Mouse (Mus musculus): ENCODE results near the gene Hp. TPM values are rescaled to one million over a fixed set of nuclear protein-coding genes. Genes with fewer than 3 reads are reported as not detected.

The Hp gene
- polyA plus RNA-seq, 1 experiment, result 26.3 TPM

- H3K27me3 ChIP-seq (replicated peaks), result peaks cover 3% of the 10 kb centered on the region
- peaks cover 62% of the 10 kb centered on the region for H3K36me3 ChIP-seq (replicated peaks; ENCODE audit: low read length)
- H3K4me3 ChIP-seq (replicated peaks), result no peak overlapping the region
- TF ChIP-seq FLI1 (IDR thresholded peaks at IDR 0.05; ENCODE audit: low read length) (no peak), GATA1 (IDR thresholded peaks at IDR 0.05; ENCODE audit: borderline replicate concordance, low read length) (no peak)
- H3K4me1 ChIP-seq, result peaks cover 8% of the 10 kb centered on the region; the same call in 1 of the 2 replicates
- H3K9me3 ChIP-seq, result no peaks in the 10 kb centered on the region
Measured at GRCm38 (mm10) chr8:109593117-109593788, 14.3 kb upstream of the Hp start.

- Histone ChIP-seq H3K27me3 (replicated peaks) (peaks cover 9% of the 10 kb centered on the region), H3K4me3 (replicated peaks) (no peak overlapping the region), H3K4me1 (peaks cover 8% of the 10 kb centered on the region; the same call in 1 of the 2 replicates), H3K36me3 (replicated peaks; ENCODE audit: low read length) (peaks cover 59% of the 10 kb centered on the region), H3K9me3 (no peaks in the 10 kb centered on the region)
- no peak for TF ChIP-seq FLI1 (IDR thresholded peaks at IDR 0.05; ENCODE audit: low read length)
- TF ChIP-seq GATA1 (IDR thresholded peaks at IDR 0.05; ENCODE audit: borderline replicate concordance, low read length), result no peak
Measured at GRCm38 (mm10) chr8:109592164-109592563, 13.2 kb upstream of the Hp start.

GRCm38 (mm10) chr8:109591367-109591766, 12.4 kb upstream of the Hp start:
- Histone ChIP-seq H3K27me3 (replicated peaks) (peaks cover 13% of the 10 kb centered on the region), H3K9me3 (no peaks in the 10 kb centered on the region), H3K4me1 (peaks cover 7% of the 10 kb centered on the region; the same call in 1 of the 2 replicates), H3K36me3 (replicated peaks; ENCODE audit: low read length) (peaks cover 51% of the 10 kb centered on the region), H3K4me3 (replicated peaks) (no peak overlapping the region)
- TF ChIP-seq FLI1 (IDR thresholded peaks at IDR 0.05; ENCODE audit: low read length), result no peak
- TF ChIP-seq GATA1 (IDR thresholded peaks at IDR 0.05; ENCODE audit: borderline replicate concordance, low read length), result no peak

- TF ChIP-seq FLI1 (IDR thresholded peaks at IDR 0.05; ENCODE audit: low read length) (no peak), GATA1 (IDR thresholded peaks at IDR 0.05; ENCODE audit: borderline replicate concordance, low read length) (no peak)
- Histone ChIP-seq H3K9me3 (no peaks in the 10 kb centered on the region), H3K27me3 (replicated peaks) (peaks cover 13% of the 10 kb centered on the region), H3K4me1 (peaks cover 6% of the 10 kb centered on the region), H3K4me3 (replicated peaks) (no peak overlapping the region), H3K36me3 (replicated peaks; ENCODE audit: low read length) (peaks cover 47% of the 10 kb centered on the region)
Measured at GRCm38 (mm10) chr8:109590901-109591300, 11.9 kb upstream of the Hp start.

- peaks cover 20% of the 10 kb centered on the region for H3K9me3 ChIP-seq
- H3K27me3 ChIP-seq (replicated peaks), result peaks cover 18% of the 10 kb centered on the region
- H3K4me3 ChIP-seq (replicated peaks), result no peak overlapping the region
- H3K36me3 ChIP-seq (replicated peaks; ENCODE audit: low read length), result peaks cover 8% of the 10 kb centered on the region
- H3K4me1 ChIP-seq, result peaks cover 10% of the 10 kb centered on the region
- TF ChIP-seq FLI1 (IDR thresholded peaks at IDR 0.05; ENCODE audit: low read length) (no peak), GATA1 (IDR thresholded peaks at IDR 0.05; ENCODE audit: borderline replicate concordance, low read length) (no peak)
Measured at GRCm38 (mm10) chr8:109586972-109587504, 8.1 kb upstream of the Hp start.

- peaks cover 27% of the 10 kb centered on the region for H3K9me3 ChIP-seq
- H3K27me3 ChIP-seq (replicated peaks), result peaks cover 20% of the 10 kb centered on the region
- no peak for TF ChIP-seq FLI1 (IDR thresholded peaks at IDR 0.05; ENCODE audit: low read length)
- TF ChIP-seq GATA1 (IDR thresholded peaks at IDR 0.05; ENCODE audit: borderline replicate concordance, low read length), result no peak
- H3K36me3 ChIP-seq (replicated peaks; ENCODE audit: low read length), result no peaks in the 10 kb centered on the region
- peaks cover 6% of the 10 kb centered on the region for H3K4me1 ChIP-seq
- no peak overlapping the region for H3K4me3 ChIP-seq (replicated peaks)
Measured at GRCm38 (mm10) chr8:109585652-109586051, 6.7 kb upstream of the Hp start.

GRCm38 (mm10) chr8:109584830-109585229, 5.9 kb upstream of the Hp start:
- peaks cover 27% of the 10 kb centered on the region for H3K9me3 ChIP-seq
- H3K4me1 ChIP-seq, result peaks cover 6% of the 10 kb centered on the region
- no peak overlapping the region for H3K4me3 ChIP-seq (replicated peaks)
- no peak for TF ChIP-seq GATA1 (IDR thresholded peaks at IDR 0.05; ENCODE audit: borderline replicate concordance, low read length)
- no peak for TF ChIP-seq FLI1 (IDR thresholded peaks at IDR 0.05; ENCODE audit: low read length)
- H3K36me3 ChIP-seq (replicated peaks; ENCODE audit: low read length), result no peaks in the 10 kb centered on the region
- H3K27me3 ChIP-seq (replicated peaks), result peaks cover 20% of the 10 kb centered on the region

GRCm38 (mm10) chr8:109584293-109584692, 5.3 kb upstream of the Hp start:
- Histone ChIP-seq H3K9me3 (peaks cover 27% of the 10 kb centered on the region), H3K4me1 (peaks cover 6% of the 10 kb centered on the region), H3K27me3 (replicated peaks) (peaks cover 20% of the 10 kb centered on the region), H3K4me3 (replicated peaks) (no peak overlapping the region), H3K36me3 (replicated peaks; ENCODE audit: low read length) (no peaks in the 10 kb centered on the region)
- no peak for TF ChIP-seq GATA1 (IDR thresholded peaks at IDR 0.05; ENCODE audit: borderline replicate concordance, low read length)
- TF ChIP-seq FLI1 (IDR thresholded peaks at IDR 0.05; ENCODE audit: low read length), result no peak

GRCm38 (mm10) chr8:109576311-109576710, 2.7 kb downstream of the Hp start:
- Histone ChIP-seq H3K9me3 (peaks cover 7% of the 10 kb centered on the region), H3K4me3 (replicated peaks) (peak overlapping the region; percentile 8), H3K4me1 (peaks cover 26% of the 10 kb centered on the region), H3K36me3 (replicated peaks; ENCODE audit: low read length) (peaks cover 40% of the 10 kb centered on the region), H3K27me3 (replicated peaks) (peaks cover 26% of the 10 kb centered on the region)
- TF ChIP-seq FLI1 (IDR thresholded peaks at IDR 0.05; ENCODE audit: low read length) (no peak), GATA1 (IDR thresholded peaks at IDR 0.05; ENCODE audit: borderline replicate concordance, low read length) (no peak)

- Histone ChIP-seq H3K27me3 (replicated peaks) (peaks cover 10% of the 10 kb centered on the region), H3K4me3 (replicated peaks) (no peak overlapping the region), H3K9me3 (no peaks in the 10 kb centered on the region), H3K36me3 (replicated peaks; ENCODE audit: low read length) (peaks cover 72% of the 10 kb centered on the region), H3K4me1 (peaks cover 46% of the 10 kb centered on the region)
- TF ChIP-seq FLI1 (IDR thresholded peaks at IDR 0.05; ENCODE audit: low read length) (no peak), GATA1 (IDR thresholded peaks at IDR 0.05; ENCODE audit: borderline replicate concordance, low read length) (no peak)
Measured at GRCm38 (mm10) chr8:109571139-109571538, 7.8 kb downstream of the Hp start.

All from megakaryocyte, embryonic 14.5 days (primary cell).